Mouse (Mus musculus): Measurements from ENCODE around the gene Oaz2.

GRCm38 (mm10) chr9:65692959-65693603, 25.3 kb downstream of the Oaz2 start:
- TF ChIP-seq EP300 (IDR thresholded peaks at IDR 0.05; ENCODE audit: low read length) (no peak; the same call in 1 of the 2 replicates), USF1 (IDR thresholded peaks at IDR 0.05; ENCODE audit: low read depth, low read length) (no peak), CTCF (conservative IDR thresholded peaks at IDR 0.05 in 1 of 2, IDR thresholded peaks at IDR 0.05 in 1 of 2; ENCODE audit: low read depth in 2 of 2, low read length in 2 of 2) (no peak), RCOR1 (conservative IDR thresholded peaks at IDR 0.05; ENCODE audit: low read depth, low read length) (no peak)
